Mouse (Mus musculus): Measurements from ENCODE around the gene Lgalsl. TPM values are rescaled to one million over a fixed set of nuclear protein-coding genes. Genes with fewer than 3 reads are reported as not detected.
A peak's percentile ranks its signal among the peaks of the same experiment; 100 is the strongest.

Lgalsl gene
- polyA plus RNA-seq, 1 experiment from 2014 or later = 30.7 TPM

DNA sequence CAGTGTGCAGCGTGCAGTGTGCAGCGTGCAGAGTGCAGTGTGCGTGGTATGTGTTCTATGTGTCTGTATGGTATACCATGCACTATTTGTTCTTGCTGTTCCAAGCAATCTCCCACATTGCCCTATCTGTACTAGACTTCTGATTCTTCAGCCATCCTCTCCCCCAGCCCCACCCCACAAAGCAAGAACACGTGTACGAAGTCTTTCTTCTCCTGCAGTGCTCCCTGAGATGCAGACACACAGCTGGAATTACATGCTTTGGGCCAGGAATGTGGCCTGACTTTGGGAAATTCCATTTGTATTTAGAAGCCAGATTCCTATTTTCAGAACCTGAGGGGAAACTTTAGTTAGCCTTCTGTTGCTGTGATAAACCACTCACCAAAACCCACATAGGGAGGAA is 18.5 kb upstream of the Lgalsl start:
- Histone ChIP-seq H3K4me1 (ENCODE audit: control insufficient read depth, insufficient read depth, low read length) (peaks cover 5% of the 10 kb centered on the region; the same call in 1 of the 2 replicates), H3K36me3 (ENCODE audit: control insufficient read depth, insufficient read depth, low read length) (no peaks in the 10 kb centered on the region), H3K27me3 (ENCODE audit: control insufficient read depth, insufficient read depth, low read length) (no peaks in the 10 kb centered on the region), H3K27ac (ENCODE audit: low read length) (no peak overlapping the region), H3K9ac (replicated peaks; ENCODE audit: low read depth, low read length) (no peak overlapping the region), H3K9me3 (ENCODE audit: control insufficient read depth, low read depth, low read length) (no peaks in the 10 kb centered on the region), H3K4me2 (replicated peaks; ENCODE audit: low read depth, low read length) (no peak overlapping the region), H3K4me3 (ENCODE audit: low read depth, low read length) (no peak overlapping the region)
- no peak for ATAC-seq (ENCODE audit: insufficient number of reproducible peaks, insufficient read depth, low FRiP score, low read depth)
- WGBS = 66% methylated on average over 5 of the region's 5 CpGs

DNA sequence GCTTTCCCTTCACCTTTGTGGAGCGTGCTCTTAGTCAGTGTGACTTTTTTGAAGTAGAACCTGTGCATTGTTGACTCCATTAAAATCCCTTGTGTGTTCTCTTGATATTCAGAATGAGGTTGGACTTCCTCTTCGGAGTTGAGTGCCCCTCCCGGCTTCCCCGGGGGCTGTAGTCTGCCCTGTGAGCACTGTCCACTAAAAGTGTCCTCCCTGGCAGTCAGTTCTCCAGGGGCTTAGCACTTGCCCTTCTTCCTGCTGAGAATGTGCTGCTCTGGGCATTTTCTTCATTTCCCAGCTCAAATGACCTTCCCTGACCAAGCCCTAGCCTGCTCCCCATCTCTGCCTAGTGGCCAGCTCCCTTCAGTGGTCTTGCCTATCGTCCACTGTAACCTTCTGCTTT is 6.5 kb upstream of the Lgalsl start:
- Histone ChIP-seq H3K27ac (ENCODE audit: low read length) (no peak overlapping the region), H3K4me1 (ENCODE audit: control insufficient read depth, insufficient read depth, low read length) (no peaks in the 10 kb centered on the region), H3K4me3 (ENCODE audit: low read depth, low read length) (no peak overlapping the region), H3K27me3 (ENCODE audit: control insufficient read depth, insufficient read depth, low read length) (no peaks in the 10 kb centered on the region), H3K9ac (replicated peaks; ENCODE audit: low read depth, low read length) (no peak overlapping the region), H3K9me3 (ENCODE audit: control insufficient read depth, low read depth, low read length) (no peaks in the 10 kb centered on the region), H3K4me2 (replicated peaks; ENCODE audit: low read depth, low read length) (no peak overlapping the region), H3K36me3 (ENCODE audit: control insufficient read depth, insufficient read depth, low read length) (no peaks in the 10 kb centered on the region)
- WGBS = 86% methylated on average over 5 of the region's 5 CpGs
- no peak for ATAC-seq (ENCODE audit: insufficient number of reproducible peaks, insufficient read depth, low FRiP score, low read depth)

DNA sequence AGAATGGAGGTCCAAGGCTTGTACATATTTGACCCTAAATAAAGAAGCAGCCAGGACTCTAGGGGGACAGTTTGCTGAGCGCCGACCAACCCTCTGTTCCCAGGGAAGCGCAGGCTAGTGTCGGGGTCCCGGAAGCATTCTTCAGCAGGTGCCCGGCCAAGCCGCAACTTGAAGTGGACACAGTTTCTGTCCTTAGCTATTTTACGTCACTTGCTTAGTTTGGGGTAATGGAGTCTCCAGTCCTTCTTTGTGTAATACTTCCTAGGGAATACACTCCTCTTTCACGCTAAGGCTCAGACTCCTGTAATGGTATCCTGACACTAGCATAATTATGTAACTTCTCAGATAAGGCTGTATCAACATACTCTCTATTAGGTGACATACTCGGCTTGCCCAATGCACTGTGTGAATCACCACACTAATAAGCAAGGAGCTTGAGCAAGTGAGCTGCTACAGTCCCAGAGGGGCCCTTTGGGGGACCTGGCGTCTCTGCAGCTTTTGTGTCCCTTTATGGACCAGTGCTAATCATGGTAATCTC is 813 bp upstream of the Lgalsl start:
- WGBS = 21% methylated on average over 11 of the region's 11 CpGs
- no peak for ATAC-seq (ENCODE audit: insufficient number of reproducible peaks, insufficient read depth, low FRiP score, low read depth)

DNA sequence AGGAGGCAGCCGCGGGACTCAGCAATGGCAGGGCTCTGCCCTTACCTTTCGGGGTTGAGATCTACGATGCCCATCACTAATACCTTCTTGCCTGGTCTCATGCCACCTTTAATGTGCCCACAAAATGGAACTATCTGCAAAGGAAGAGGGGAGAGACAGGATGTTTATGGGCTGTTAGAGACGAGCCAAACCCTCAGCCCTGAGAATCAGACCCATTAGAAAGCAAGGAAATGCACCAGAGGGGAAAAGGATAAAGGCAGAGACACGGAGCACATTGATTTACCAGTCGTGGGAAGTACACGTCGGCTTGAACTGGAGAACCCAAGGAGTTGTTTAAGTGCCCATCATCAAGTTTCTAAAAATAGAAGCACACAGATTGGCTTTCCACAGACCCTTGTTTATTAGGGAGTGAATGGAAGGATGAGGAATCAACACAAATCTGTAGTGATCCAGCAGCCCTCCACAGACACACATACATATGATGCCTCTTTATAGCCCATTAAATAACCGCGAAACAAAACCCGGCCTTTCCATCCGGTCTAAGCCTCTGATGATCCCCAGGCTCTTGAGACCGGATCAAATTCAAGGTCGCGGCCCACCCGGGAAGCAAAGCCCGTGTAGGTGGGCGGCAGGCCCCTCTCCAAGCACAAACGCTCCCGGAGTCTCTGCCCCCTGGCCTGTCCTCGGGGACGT is 717 bp downstream of the Lgalsl start:
- Histone ChIP-seq H3K4me3 (ENCODE audit: low read depth, low read length) (peak overlapping the region; percentile 91), H3K36me3 (ENCODE audit: control insufficient read depth, insufficient read depth, low read length) (peaks cover 6% of the 10 kb centered on the region; the same call in 1 of the 2 replicates), H3K9ac (replicated peaks; ENCODE audit: low read depth, low read length) (peak overlapping the region; percentile 87), H3K9me3 (ENCODE audit: control insufficient read depth, low read depth, low read length) (no peaks in the 10 kb centered on the region), H3K27me3 (ENCODE audit: control insufficient read depth, insufficient read depth, low read length) (0 out of 2 replicates have a peak, but pooled peaks cover 3% of the 10 kb centered on the region), H3K4me2 (replicated peaks; ENCODE audit: low read depth, low read length) (peak overlapping the region; percentile 55), H3K4me1 (ENCODE audit: control insufficient read depth, insufficient read depth, low read length) (peaks cover 11% of the 10 kb centered on the region), H3K27ac (ENCODE audit: low read length) (peak overlapping the region; percentile 87)
- no peak for ATAC-seq (ENCODE audit: insufficient number of reproducible peaks, insufficient read depth, low FRiP score, low read depth)
- WGBS = 12% methylated on average over 23 of the region's 23 CpGs

More for the DNA sequence above, 813 bp upstream of the Lgalsl start:
- Histone ChIP-seq H3K4me1 (ENCODE audit: control insufficient read depth, insufficient read depth, low read length) (peaks cover 11% of the 10 kb centered on the region), H3K9me3 (ENCODE audit: control insufficient read depth, low read depth, low read length) (no peaks in the 10 kb centered on the region), H3K9ac (replicated peaks; ENCODE audit: low read depth, low read length) (peak overlapping the region; percentile 87; the same call in 1 of the 2 replicates), H3K27ac (ENCODE audit: low read length) (no peak overlapping the region), H3K4me2 (replicated peaks; ENCODE audit: low read depth, low read length) (peak overlapping the region; percentile 55), H3K4me3 (ENCODE audit: low read depth, low read length) (peak overlapping the region; percentile 91), H3K27me3 (ENCODE audit: control insufficient read depth, insufficient read depth, low read length) (0 out of 2 replicates have a peak, but pooled peaks cover 3% of the 10 kb centered on the region), H3K36me3 (ENCODE audit: control insufficient read depth, insufficient read depth, low read length) (peaks cover 2% of the 10 kb centered on the region; the same call in 1 of the 2 replicates)

DNA sequence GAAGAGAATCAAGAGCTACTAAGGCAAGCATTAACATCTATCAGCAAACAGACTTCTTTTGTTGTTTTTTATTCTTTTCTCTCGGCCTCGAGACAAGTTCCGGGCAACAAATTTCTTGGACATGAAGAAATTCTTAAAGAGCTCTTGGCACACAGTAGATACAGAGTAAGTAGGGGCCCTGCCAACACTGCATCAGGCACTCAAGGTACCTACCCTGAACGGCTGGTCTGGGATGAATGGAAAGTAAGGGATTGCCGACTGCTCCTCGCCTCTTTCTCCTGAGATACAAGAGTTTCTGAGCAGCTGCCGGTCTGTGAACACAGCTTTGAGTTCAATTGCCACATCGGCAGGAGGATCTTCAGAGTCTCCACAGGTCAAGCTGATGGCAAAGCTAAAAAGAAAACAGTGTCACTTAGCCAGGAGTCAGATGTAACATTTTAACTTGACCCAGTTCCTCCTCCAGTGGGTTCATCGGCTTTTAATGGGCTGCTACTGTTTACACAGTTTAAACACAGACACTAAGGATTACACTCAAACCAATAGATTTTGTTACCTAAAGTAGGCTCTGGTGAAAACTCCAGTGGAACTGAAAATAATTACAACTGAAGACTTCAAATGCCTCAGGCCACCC is 1.7 kb downstream of the Lgalsl start:
- no peak overlapping the region for H3K4me3 ChIP-seq (ENCODE audit: low read depth, low read length)
- 47% methylated on average over 9 of the region's 9 CpGs for WGBS
- H3K9ac ChIP-seq (replicated peaks; ENCODE audit: low read depth, low read length) = no peak overlapping the region

DNA sequence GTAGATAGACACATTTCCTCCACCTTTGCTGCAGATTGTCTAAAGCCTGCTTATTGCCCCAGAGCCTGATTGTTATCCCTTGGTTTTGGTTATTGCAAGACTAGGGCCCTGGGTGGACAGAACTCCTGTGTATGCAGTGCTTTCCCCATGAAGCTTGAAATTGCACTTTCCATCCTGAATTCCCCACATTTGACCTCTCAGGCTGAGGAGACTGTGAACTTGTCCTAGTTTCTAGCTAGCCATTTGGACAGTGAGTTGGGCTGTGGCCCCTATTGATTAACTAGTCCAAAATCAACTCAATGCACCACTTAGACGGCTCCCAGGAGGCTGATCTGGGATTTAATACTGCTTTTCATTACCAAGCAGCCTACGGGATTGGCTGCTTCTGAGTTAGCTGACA is 6.9 kb downstream of the Lgalsl start:
- Histone ChIP-seq H3K4me3 (ENCODE audit: low read depth, low read length) (no peak overlapping the region), H3K4me1 (ENCODE audit: control insufficient read depth, insufficient read depth, low read length) (no peaks in the 10 kb centered on the region), H3K36me3 (ENCODE audit: control insufficient read depth, insufficient read depth, low read length) (peaks cover 6% of the 10 kb centered on the region; the same call in 1 of the 2 replicates), H3K27ac (ENCODE audit: low read length) (no peak overlapping the region), H3K9me3 (ENCODE audit: control insufficient read depth, low read depth, low read length) (no peaks in the 10 kb centered on the region), H3K4me2 (replicated peaks; ENCODE audit: low read depth, low read length) (no peak overlapping the region), H3K9ac (replicated peaks; ENCODE audit: low read depth, low read length) (no peak overlapping the region), H3K27me3 (ENCODE audit: control insufficient read depth, insufficient read depth, low read length) (no peaks in the 10 kb centered on the region)
- ATAC-seq (ENCODE audit: insufficient number of reproducible peaks, insufficient read depth, low FRiP score, low read depth) = no peak
- WGBS = 80% methylated on average over 2 of the region's 2 CpGs

More for the DNA sequence above, 1.7 kb downstream of the Lgalsl start:
- Histone ChIP-seq H3K36me3 (ENCODE audit: control insufficient read depth, insufficient read depth, low read length) (peaks cover 6% of the 10 kb centered on the region; the same call in 1 of the 2 replicates), H3K4me1 (ENCODE audit: control insufficient read depth, insufficient read depth, low read length) (peaks cover 11% of the 10 kb centered on the region), H3K9me3 (ENCODE audit: control insufficient read depth, low read depth, low read length) (no peaks in the 10 kb centered on the region), H3K4me2 (replicated peaks; ENCODE audit: low read depth, low read length) (peak overlapping the region; percentile 55), H3K27ac (ENCODE audit: low read length) (no peak overlapping the region; the same call in 1 of the 2 replicates), H3K27me3 (ENCODE audit: control insufficient read depth, insufficient read depth, low read length) (0 out of 2 replicates have a peak, but pooled peaks cover 3% of the 10 kb centered on the region)
- ATAC-seq (ENCODE audit: insufficient number of reproducible peaks, insufficient read depth, low FRiP score, low read depth) = no peak

DNA sequence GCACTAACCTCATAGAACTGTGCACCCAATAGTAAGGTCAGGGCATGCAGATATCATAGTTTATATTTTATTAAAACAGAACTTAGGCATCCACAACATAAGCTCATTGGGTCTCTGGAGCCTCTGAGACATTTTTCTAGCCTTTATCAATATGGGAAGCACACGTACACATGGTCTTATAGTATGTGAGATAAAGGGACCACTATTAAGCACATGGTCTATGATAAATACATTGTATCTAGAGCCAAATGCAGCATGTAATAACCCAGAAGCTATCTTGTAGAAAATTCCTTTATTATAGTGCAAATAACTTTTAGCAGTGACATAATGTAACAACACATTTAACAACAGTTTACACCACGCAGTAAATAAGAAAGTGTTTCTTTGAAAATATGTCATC is 7.6 kb downstream of the Lgalsl start:
- H3K27ac ChIP-seq (ENCODE audit: low read length) = no peak overlapping the region
- no peaks in the 10 kb centered on the region for H3K27me3 ChIP-seq (ENCODE audit: control insufficient read depth, insufficient read depth, low read length)
- no peaks in the 10 kb centered on the region for H3K9me3 ChIP-seq (ENCODE audit: control insufficient read depth, low read depth, low read length)
- H3K4me2 ChIP-seq (replicated peaks; ENCODE audit: low read depth, low read length) = no peak overlapping the region
- ATAC-seq (ENCODE audit: insufficient number of reproducible peaks, insufficient read depth, low FRiP score, low read depth) = no peak
- no peak overlapping the region for H3K4me3 ChIP-seq (ENCODE audit: low read depth, low read length)
- no peak overlapping the region for H3K9ac ChIP-seq (replicated peaks; ENCODE audit: low read depth, low read length)
- H3K4me1 ChIP-seq (ENCODE audit: control insufficient read depth, insufficient read depth, low read length) = no peaks in the 10 kb centered on the region
- H3K36me3 ChIP-seq (ENCODE audit: control insufficient read depth, insufficient read depth, low read length) = peaks cover 6% of the 10 kb centered on the region; the same call in 1 of the 2 replicates
- 86% methylated on average over 2 of the region's 2 CpGs for WGBS

DNA sequence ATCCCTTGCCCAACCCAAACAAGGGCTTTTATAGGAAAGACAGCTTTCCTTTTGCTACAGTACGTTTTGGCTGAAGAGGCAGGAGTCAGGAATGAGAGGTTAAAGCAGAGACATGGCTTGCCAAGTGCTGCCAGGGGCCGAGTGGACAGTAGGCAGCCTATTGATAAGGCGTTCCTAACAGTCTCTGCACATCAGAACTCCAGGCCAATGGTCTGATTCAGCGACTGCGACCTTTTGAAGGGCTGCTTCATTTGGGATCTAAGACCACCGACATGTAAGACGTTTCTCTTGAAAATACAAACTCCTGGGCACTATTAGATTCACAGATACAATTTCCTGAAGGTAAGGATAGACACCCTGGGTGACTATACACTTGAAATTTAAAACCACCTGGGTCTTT is 9.5 kb downstream of the Lgalsl start:
- no peaks in the 10 kb centered on the region for H3K27me3 ChIP-seq (ENCODE audit: control insufficient read depth, insufficient read depth, low read length)
- H3K36me3 ChIP-seq (ENCODE audit: control insufficient read depth, insufficient read depth, low read length) = peaks cover under 1% of the 10 kb centered on the region; the same call in 1 of the 2 replicates
- H3K27ac ChIP-seq (ENCODE audit: low read length) = no peak overlapping the region
- no peaks in the 10 kb centered on the region for H3K9me3 ChIP-seq (ENCODE audit: control insufficient read depth, low read depth, low read length)
- WGBS = 79% methylated on average over 7 of the region's 7 CpGs
- H3K4me1 ChIP-seq (ENCODE audit: control insufficient read depth, insufficient read depth, low read length) = no peaks in the 10 kb centered on the region
- no peak overlapping the region for H3K4me3 ChIP-seq (ENCODE audit: low read depth, low read length)
- ATAC-seq (ENCODE audit: insufficient number of reproducible peaks, insufficient read depth, low FRiP score, low read depth) = no peak
- H3K9ac ChIP-seq (replicated peaks; ENCODE audit: low read depth, low read length) = no peak overlapping the region
- no peak overlapping the region for H3K4me2 ChIP-seq (replicated peaks; ENCODE audit: low read depth, low read length)
